Mouse (Mus musculus) G1E (cell line): ENCODE measurements at regions not wholly inside any gene's neighbourhood (a gene's known extent, or its start where the extent isn't known, plus 50 kb on each side); places are given as distances from the start of the nearest gene placed in this dataset.

Source experiments
- ATAC-seq: 2 replicates; pipeline ENCODE4 v1.8.0; 2016; ENCODE audit warnings: mild to moderate bottlenecking; ENCODE audit not compliant: insufficient number of reproducible peaks, poor library complexity, low FRiP score, severe bottlenecking; ENCODE audit errors: extremely low read depth
- DNase-seq: peaks from one replicate; pipeline ENCODE4 v3.0.0; 2012; ENCODE audit warnings: low spot score
- H3K27me3 ChIP-seq: 2 replicates; pipeline ENCODE4 v1.6.1; 2012; ENCODE audit warnings: mild to moderate bottlenecking, low read length, inconsistent platforms; ENCODE audit not compliant: insufficient read depth
- H3K36me3 ChIP-seq: replicated peaks from 2 replicates; pipeline ENCODE3; 2012; ENCODE audit warnings: mild to moderate bottlenecking, inconsistent platforms
- H3K4me1 ChIP-seq: 2 replicates; pipeline ENCODE4 v1.6.1; 2012; ENCODE audit warnings: low read depth, low read length, inconsistent platforms, mixed read lengths; ENCODE audit not compliant: insufficient read depth
- H3K4me3 ChIP-seq: 2 replicates; pipeline ENCODE4 v1.5.1; 2012; ENCODE audit warnings: low read depth, mild to moderate bottlenecking, inconsistent platforms, low read length, moderate library complexity, mixed read lengths
- H3K9me3 ChIP-seq: replicated peaks from 2 replicates; pipeline ENCODE4 v1.6.1; 2012; ENCODE audit warnings: inconsistent platforms
- CTCF ChIP-seq: IDR thresholded peaks from 2 replicates; pipeline ENCODE4 v1.5.1; 2012; ENCODE audit warnings: low read depth, low read length, inconsistent platforms, mixed read lengths
- GATA1 ChIP-seq: IDR thresholded peaks from 2 replicates; pipeline ENCODE4 v1.6.1; 2012; ENCODE audit warnings: borderline replicate concordance, low read length, inconsistent platforms, mixed read lengths
- GATA2 ChIP-seq: IDR thresholded peaks from 2 replicates; pipeline ENCODE4 v1.6.1; 2012; ENCODE audit warnings: low read depth, low read length, inconsistent platforms, borderline replicate concordance
- POLR2AphosphoS5 ChIP-seq: IDR thresholded peaks from 2 replicates; pipeline ENCODE4 v1.6.1; 2012; ENCODE audit warnings: low read depth, low read length, inconsistent platforms; ENCODE audit not compliant: insufficient replicate concordance
- TAL1 ChIP-seq: conservative IDR thresholded peaks from 2 replicates; pipeline ENCODE4 v1.6.1; 2012; ENCODE audit warnings: low read depth, low read length, inconsistent platforms, mixed read lengths

DNA sequence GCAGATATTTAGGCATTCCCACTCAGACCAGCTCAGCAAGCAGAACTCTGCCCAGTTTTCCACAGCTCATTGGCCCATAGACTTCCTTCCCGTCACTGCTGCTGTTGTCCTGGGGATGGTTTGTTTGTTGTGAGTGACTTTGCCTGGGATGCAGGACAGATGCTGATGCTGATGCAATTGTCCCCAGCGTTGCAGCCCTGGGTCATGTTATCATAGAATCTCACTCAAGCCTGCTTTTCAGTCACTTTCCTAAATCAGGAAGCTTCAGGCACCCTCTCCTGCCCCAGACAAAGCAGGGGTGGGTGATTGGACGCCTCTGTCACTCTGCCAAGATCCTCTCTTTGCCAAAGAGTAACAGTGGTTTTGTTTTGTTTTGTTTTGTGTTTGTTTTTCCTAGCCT lies 515.3 kb upstream of the Gm26657 start:
- DNase-seq: no peak
- Histone ChIP-seq H3K36me3 (no peaks in the 10 kb centered on the region), H3K9me3 (peaks cover 10% of the 10 kb centered on the region), H3K4me3 (no peak overlapping the region), H3K27me3 (no peaks in the 10 kb centered on the region), H3K4me1 (no peaks in the 10 kb centered on the region)
- TF ChIP-seq CTCF (no peak), GATA2 (no peak), TAL1 (no peak), GATA1 (no peak), POLR2AphosphoS5 (no peak)
- no peak for ATAC-seq

DNA sequence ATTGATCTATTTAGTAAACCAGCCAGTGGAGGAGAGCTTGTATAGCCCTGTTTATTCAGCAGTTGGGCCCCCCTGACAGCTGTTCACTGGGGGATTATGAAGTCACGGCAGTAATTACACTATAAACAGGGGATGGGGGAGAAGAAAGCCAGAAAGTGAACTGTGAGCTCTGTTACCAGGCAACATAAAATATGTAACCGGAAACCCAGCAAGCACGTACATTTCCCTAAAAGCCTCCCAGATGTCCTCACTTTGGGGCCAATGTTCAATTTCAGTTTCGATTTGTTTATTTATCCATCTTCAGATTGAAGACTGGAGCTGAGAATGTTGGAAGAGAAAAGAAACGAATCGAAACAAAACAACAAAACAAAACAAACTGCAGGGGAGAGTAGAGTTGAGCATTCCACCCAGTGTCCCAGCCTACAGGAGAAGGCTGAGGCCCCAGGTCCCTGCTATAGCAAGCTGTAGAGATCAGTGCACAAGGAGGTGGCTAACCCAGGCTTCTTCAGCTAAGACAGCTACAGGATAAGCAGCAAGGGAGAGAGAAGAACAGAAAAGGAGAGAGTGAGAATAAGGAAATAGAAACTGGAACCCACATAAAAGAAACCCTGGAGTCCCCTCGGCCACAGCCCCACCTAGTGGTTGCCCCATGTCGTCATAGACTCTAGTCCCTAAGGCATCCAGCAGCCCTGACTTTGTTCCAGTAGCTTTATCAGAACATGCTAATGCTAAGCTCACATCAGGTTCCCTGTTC lies 517.7 kb upstream of the Gm26657 start:
- H3K4me1 ChIP-seq: no peaks in the 10 kb centered on the region
- ATAC-seq: no peak
- DNase-seq: no peak
- H3K9me3 ChIP-seq: peaks cover 15% of the 10 kb centered on the region
- no peaks in the 10 kb centered on the region for H3K27me3 ChIP-seq
- TF ChIP-seq GATA1: no peak
- TF ChIP-seq CTCF: no peak
- no peak for TF ChIP-seq GATA2
- no peak for TF ChIP-seq TAL1
- TF ChIP-seq POLR2AphosphoS5: no peak
- no peaks in the 10 kb centered on the region for H3K36me3 ChIP-seq
- no peak overlapping the region for H3K4me3 ChIP-seq

DNA sequence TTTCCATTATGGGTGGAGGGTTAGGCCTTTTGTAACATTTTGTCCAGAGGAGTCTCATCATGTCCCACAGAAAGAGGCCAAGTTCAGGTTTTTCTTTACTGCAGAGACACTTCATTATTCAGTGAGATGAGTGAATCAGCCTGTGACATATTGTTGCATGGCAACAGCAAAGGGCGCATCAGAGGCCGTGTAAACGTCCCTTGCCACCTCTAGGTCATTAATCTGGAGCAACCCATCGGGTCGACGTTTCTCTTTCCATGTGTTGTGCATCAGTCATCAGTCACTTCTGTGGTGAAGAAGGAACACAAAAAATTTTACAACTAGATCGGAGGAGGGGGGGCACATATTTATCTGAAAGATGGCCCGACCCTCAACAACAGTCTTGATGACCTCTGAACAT lies 519.3 kb upstream of the Gm26657 start:
- H3K9me3 ChIP-seq: peaks cover 14% of the 10 kb centered on the region; the same call in 1 of the 2 replicates
- ATAC-seq: no peak
- no peak for DNase-seq
- no peaks in the 10 kb centered on the region for H3K27me3 ChIP-seq
- TF ChIP-seq POLR2AphosphoS5: no peak
- no peak for TF ChIP-seq CTCF
- no peak for TF ChIP-seq TAL1
- TF ChIP-seq GATA2: no peak
- no peak for TF ChIP-seq GATA1
- H3K4me1 ChIP-seq: no peaks in the 10 kb centered on the region
- no peak overlapping the region for H3K4me3 ChIP-seq
- H3K36me3 ChIP-seq: no peaks in the 10 kb centered on the region

GRCm38 (mm10) chr4:56209499-56209898 lies 530.4 kb upstream of the Gm26657 start:
- Histone ChIP-seq H3K4me3 (no peak overlapping the region), H3K9me3 (peaks cover 4% of the 10 kb centered on the region; the same call in 1 of the 2 replicates), H3K36me3 (no peaks in the 10 kb centered on the region), H3K27me3 (no peaks in the 10 kb centered on the region), H3K4me1 (no peaks in the 10 kb centered on the region)
- ATAC-seq: no peak
- no peak for DNase-seq
- TF ChIP-seq GATA1 (no peak), GATA2 (no peak), TAL1 (no peak), POLR2AphosphoS5 (no peak), CTCF (no peak)

GRCm38 (mm10) chr4:56207726-56208125 lies 532.1 kb upstream of the Gm26657 start:
- Histone ChIP-seq H3K9me3 (0 out of 2 replicates have a peak, but pooled peaks cover 3% of the 10 kb centered on the region), H3K27me3 (no peaks in the 10 kb centered on the region), H3K4me1 (no peaks in the 10 kb centered on the region), H3K36me3 (no peaks in the 10 kb centered on the region), H3K4me3 (no peak overlapping the region)
- ATAC-seq (no peak), DNase-seq (no peak)
- TF ChIP-seq TAL1: no peak
- no peak for TF ChIP-seq GATA2
- TF ChIP-seq POLR2AphosphoS5: no peak
- no peak for TF ChIP-seq GATA1
- no peak for TF ChIP-seq CTCF

DNA sequence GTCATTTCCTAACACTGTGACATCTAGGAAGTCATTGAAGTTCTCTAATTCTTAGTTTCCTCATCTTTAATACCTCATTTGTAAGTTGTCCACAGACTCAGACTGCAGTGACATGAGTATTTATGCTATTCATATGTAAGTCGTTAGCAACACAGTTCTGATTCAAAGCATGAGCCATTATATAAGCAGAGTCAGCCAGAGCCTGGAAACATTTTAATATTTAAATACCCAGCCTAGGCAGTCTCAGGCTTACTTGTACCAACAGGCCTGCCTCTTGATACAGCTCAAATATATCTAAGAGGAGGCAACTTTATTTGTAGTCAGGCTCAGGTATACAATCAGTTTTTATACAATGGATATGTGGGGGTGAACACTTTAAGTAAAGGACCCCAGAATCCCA lies 534.8 kb upstream of the Gm26657 start:
- Histone ChIP-seq H3K27me3 (no peaks in the 10 kb centered on the region), H3K4me1 (no peaks in the 10 kb centered on the region), H3K36me3 (no peaks in the 10 kb centered on the region), H3K9me3 (0 out of 2 replicates have a peak, but pooled peaks cover 3% of the 10 kb centered on the region), H3K4me3 (no peak overlapping the region)
- no peak for ATAC-seq
- no peak for DNase-seq
- no peak for TF ChIP-seq TAL1
- no peak for TF ChIP-seq GATA2

DNA sequence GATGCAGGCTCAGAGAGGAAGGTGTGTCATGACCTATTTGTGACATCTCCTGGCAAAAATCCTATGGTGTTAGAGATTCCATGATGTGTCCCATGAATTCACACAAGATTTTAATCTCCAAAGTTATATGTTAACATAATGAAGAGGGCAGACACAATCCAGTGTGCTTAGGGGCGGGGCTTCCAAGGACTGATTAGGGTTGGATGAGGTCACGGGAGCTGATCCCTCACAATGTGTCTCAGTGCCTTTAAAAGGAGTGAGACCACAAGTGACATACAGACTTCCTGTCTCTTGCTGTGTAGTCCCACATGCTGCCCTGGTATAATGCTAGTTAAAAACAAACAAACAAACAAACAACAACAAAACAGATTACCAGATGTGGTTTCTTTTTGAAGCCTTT lies 546.5 kb upstream of the Gm26657 start:
- Histone ChIP-seq H3K4me3 (no peak overlapping the region), H3K36me3 (no peaks in the 10 kb centered on the region), H3K4me1 (no peaks in the 10 kb centered on the region), H3K9me3 (no peaks in the 10 kb centered on the region; the same call in 1 of the 2 replicates), H3K27me3 (no peaks in the 10 kb centered on the region)
- no peak for ATAC-seq
- no peak for DNase-seq
- TF ChIP-seq TAL1: no peak
- no peak for TF ChIP-seq GATA1
- TF ChIP-seq POLR2AphosphoS5: no peak
- TF ChIP-seq GATA2: no peak
- TF ChIP-seq CTCF: no peak
